Mouse (Mus musculus): ENCODE data around the gene C1ra.
"Not testable (repeated sequence)": the region's sequence is repeated elsewhere in the genome, so short reads cannot be mapped to it uniquely, and the experiment has no call there.

Gene C1ra

DNA sequence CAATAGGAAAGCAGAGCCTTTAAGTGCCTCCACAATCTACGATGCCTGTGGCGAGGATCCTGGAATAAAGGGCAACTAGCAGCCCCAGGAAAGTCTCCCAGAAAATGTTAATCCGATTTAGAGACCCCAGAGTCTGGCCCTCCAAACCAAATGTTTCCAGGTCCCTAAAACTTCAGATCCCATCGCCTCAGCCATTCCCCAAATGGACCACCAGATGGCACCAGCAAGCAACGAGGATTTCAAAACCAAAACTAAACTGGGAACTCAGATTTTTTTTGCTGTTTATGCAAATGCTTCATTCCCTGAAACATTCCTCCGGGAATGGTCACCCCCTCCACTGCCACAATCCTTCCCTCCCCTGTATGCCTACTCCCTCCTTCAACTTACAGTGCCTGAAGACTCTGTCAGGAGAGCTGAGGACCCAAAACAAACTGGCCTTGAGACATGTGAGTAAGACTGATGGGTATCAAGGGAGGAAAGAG, at the start of gene C1ra:
Gene C1ra (plus strand): TSS at position 51 of the 482 bp plus-strand sequence.
- DNase-seq (ENCODE audit: low spot score in 2 of 2) = peak; percentile 50 to 64

DNA sequence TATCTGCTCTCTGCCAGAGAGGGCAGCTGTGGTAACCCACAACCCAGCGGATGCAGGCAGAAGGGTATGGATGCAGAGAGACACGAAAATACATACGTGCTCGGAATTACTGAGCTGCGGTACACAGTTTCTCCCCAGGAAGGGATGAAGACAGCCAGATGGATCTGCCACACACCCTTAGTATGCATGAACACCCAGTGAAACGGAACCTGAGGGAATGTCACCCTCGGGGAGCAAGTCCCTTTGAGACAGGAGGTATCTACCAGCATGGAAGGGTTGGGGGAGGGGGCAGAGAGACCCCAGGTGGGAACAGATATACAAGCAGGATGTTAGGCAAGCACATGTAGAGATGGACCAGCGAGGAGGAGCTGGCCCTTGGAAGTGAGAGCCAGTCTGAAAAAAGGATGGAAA, 48.3 kb upstream of the C1ra start:
- no peak for DNase-seq (ENCODE audit: low spot score in 2 of 2)

DNA sequence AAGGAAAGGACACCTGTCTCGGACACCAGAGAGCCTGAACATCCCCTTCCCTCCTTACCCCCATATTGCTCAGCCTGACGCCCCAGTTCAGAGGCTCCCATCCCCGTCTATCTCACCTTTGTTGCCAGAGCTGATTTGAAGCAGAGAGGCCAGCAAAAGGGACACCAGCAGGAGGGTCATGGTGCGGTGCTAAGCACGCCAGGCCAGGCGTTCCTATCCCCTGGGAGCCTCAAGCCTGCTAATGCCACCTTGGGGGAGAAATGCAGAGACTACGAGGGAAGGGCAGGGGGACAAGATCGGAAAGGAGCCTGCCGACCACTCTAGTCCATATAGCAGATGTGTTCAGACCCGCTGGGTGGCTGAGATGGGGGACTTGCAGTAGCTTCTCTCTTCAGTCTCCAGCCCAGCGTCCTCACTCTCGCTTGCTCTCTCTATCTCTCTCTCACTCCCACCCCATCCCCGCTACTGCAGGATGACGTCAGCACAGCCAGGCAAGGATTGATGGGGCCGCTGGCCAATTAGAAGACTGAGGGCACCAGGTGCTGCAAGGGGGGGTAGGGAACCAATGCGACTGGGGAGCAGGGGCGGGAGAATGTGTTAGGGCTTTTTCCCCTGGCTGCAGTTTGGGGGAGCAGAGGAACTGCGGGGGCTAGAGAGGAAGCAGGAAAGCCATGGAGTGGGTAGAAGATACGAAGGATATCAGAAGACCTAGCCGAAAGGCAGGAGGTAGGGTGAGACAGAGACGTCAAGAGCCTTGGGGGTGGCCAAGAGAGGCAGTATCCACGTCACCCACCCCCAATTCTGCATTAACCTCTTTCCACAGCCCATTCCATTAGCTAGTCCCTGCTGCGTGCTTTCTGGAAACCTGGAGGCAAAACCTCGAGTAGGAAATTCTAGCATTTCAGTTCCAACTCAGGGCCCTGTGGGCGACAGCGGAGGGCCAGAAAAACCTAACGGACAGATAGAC, 47.6 kb upstream of the C1ra start, which contains the start of gene Clstn3:
Gene Clstn3 (minus strand): TSS at position 490 of the 967 bp plus-strand sequence.
- peak; percentile 34 to 48 for DNase-seq (ENCODE audit: low spot score in 2 of 2)

DNA sequence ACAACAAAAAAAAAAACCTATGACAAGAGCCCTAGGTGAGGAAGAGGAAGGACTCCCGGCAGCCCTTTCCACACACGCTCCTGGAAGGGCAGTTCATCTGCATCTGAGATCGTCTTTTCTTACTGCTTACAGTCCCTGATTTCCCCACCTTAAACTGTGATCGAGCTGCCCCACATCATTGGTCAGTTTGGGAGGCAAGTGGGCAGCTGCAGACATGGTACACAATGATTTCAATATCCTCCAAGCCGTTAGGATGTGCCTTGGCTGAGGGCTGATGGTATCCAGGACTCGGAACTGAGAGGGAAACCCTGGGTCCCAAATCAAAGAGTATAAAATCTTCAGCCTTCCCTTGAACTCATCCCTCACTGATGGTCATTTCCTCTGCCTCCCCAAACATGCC, 46.9 kb upstream of the C1ra start:
- no peak for DNase-seq (ENCODE audit: low spot score in 2 of 2)

DNA sequence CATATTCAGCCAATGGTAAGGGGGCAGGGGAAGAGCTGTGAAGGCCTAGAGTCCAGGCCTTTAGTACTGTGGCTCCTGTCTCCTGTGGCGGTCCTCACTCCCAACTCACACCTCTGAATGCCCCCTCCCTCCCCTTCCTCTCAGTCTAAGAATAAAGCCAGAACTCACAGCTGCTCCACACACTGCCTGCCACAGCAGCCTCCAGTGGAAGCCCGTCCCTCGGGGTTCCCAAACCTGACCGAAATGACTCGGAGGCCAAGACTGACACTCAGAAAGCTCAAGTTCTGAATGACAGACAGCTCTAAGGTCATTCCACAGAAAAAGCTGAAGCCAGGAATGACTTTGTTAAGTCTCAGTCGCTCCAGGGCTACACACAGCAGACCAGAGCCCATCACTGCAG, 46.5 kb upstream of the C1ra start:
- no peak for DNase-seq (ENCODE audit: low spot score in 2 of 2)

DNA sequence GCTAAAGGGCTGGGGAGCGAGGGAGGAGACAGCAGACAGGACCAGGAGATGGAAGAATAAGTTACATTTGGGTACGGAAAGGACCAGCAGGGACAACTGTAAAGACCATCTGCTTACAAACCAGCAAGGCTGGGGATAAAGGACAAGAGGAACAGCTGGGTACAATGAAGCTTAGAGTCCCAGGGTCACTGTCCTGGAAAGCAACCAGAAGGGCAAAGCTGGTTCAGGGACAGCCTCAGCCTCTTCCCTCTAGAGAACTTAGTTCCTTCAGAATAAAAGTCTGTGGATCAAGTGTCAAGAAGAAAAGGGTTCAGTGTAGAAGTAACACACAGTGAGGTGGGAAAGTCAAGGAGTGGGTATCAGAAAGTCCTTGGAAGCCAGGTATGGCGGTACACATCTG, 41.1 kb upstream of the C1ra start:
- no peak for DNase-seq (ENCODE audit: low spot score in 2 of 2)

DNA sequence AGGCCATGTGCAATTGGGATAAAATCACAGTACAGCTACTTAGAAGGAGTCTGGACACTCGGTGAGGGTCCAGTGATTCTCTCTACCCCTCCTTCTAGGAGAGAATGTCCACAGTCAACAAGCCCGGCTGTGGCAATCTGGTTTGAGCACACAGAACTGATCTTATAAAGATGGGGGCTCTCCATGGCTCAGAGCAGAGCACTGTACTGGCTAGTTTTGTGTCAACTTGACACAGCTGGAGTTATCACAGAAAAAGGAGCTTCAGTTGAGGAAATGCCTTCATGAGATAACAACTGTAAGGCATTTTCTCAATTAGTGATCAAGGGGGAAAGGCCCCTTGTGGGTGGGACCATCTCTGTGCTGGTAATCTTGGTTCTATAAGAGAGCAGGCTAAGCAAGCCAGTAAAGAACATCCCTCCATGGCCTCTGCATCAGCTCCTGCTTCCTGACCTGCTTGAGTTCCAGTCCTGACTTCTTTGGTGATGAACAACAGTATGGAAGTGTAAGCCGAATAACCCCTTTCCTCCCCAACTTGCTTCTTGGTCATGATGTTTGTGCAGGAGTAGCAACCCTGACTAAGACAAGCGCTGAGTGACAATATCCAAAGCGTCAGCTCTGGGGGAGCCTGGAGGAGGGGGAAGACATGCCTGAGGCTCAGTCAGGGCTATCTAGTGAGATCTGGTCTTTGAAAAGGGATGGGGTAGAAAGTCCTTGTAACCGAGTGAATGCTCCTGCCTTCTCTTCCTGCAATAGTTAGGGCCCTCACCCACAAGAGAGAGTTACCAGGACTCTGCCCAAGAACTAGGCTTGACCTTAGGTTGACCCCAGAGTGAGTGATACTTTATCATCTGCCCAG, 40.2 kb upstream of the C1ra start:
- not testable (repeated sequence) for DNase-seq (ENCODE audit: low spot score in 2 of 2)

DNA sequence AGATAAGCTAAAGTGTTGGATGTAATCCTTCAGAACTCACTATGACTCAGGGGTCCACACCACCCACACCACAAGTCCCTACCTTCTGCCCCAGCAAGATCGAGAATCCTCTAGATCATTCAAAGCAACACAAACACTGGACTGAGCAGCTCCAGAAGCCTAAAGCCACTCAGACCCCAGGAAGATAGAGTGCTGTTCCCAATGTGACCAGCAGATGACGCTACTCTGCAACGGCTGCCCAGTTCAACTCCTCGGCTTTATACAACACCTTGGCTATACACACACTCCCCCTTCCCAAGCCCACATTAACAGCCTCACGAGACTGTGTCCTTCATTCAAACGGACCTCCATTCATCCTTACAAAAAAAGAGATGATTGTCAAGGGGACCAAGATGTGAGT, 39.4 kb upstream of the C1ra start:
- no peak for DNase-seq (ENCODE audit: low spot score in 2 of 2)

DNA sequence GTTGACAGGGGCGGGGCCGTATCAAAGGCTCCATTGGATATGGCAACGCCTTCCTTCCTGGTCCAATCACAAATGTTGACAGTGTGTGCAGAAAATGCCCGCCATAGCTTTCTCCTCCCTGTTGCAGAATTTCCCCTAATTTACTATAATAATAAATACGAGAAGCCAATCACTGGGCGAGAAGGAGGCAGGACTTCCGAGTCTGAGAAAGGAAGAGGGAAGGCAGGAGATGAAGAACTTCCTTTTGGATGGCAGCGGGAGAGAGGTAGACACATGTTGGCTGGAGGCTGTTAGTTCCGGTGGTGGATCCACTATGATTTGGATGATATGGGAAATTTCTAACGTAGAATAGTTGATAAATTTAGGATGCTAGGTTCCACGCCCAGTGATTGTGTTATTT, 37.6 kb upstream of the C1ra start:
- DNase-seq (ENCODE audit: low spot score in 2 of 2) = no peak

DNA sequence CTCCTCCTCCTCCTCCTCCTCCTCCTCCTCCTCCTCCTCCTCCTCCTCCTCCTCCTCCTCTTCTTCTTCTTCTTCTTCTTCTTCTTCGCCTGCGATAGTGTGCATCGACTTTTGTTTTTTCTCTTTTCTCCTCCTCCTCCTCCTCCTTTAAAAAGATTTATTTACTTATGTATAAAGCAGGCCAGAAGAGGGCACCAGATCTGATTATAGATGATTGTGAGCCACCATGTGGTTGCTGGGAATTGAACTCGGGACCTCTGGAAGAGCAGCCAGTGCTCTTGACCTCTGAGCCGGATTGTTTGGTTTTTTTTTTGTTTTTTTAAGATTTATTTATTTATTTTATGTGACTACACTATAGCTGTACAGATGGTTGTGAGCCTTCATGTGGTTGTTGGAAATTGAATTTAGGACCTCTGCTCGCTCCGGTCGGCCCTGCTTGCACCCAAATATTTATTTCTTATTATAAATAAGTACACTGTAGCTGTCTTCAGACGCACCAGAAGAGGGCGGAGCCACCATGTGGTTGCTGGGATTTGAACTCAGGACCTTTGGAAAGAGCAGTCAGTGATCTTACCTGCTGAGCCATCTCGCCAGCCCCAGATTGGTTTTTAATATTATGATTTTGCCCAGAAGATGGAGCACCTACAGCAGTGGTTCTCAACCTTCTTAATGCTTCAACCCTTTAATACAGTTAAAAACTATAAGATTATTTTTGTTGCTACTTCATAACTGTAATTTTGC, 36.7 kb upstream of the C1ra start:
- DNase-seq (ENCODE audit: low spot score in 2 of 2) = not testable (repeated sequence)

DNA sequence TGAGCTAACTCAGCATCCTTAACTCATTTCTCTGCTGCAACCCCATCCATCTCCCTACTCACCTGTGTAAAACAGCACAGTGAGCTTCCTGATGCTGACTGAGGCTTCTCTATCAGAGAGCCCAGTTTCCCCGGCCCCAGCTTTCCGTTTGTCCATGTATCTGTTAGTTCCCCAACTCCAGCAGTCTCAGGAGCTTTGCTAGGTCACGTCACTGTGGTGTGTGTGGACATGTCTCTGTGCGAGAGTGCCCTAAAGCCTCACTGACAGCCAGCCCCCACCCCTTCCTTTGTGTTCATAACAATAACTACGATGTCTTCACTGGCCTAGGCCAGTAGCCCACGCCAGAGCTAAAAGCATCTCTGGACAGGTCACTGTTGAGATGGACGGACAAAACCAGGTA, 36.0 kb upstream of the C1ra start:
- DNase-seq (ENCODE audit: low spot score in 2 of 2) = no peak

DNA sequence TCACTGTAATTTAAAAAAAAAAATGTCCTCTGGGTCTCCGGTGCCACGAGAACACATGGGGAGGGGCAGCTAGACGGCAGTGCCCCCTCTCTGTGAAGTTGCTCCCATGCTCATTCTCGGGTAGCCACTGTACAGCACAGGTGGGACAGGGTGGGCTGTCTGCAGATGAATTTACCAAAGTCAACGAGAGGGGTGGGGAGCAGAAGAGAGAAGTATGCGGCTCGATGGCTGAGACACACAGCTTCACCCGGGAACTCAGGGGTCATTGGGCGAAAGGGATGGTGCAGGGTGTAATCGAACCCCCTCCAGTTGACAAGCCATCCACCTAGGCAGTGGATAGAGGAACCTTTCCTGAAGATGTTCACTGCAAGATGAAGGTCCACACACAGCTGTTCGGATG, 35.4 kb upstream of the C1ra start:
- DNase-seq (ENCODE audit: low spot score in 2 of 2) = no peak

DNA sequence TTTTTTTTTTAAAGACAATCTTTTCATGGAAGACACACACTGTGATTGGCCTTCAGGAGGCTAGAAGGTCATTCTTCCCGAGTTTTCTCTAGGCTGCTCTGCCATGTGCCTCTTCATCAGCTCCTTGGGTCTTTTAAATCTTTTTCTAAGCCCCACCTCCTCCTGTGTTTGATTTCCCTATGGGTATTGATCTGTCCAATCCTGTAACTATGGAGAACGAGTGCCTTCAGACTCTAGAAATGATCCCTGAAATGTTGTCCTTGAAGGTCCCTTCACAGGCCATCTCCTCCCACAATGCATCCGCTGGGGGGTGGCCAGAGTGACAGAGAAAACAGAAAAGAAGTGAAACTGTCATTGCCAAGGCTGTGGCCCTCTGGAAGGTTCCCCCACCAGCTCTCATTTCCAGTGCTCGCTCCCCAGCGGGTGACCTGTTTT, 35.0 kb upstream of the C1ra start:
- DNase-seq (ENCODE audit: low spot score in 2 of 2) = no peak

DNA sequence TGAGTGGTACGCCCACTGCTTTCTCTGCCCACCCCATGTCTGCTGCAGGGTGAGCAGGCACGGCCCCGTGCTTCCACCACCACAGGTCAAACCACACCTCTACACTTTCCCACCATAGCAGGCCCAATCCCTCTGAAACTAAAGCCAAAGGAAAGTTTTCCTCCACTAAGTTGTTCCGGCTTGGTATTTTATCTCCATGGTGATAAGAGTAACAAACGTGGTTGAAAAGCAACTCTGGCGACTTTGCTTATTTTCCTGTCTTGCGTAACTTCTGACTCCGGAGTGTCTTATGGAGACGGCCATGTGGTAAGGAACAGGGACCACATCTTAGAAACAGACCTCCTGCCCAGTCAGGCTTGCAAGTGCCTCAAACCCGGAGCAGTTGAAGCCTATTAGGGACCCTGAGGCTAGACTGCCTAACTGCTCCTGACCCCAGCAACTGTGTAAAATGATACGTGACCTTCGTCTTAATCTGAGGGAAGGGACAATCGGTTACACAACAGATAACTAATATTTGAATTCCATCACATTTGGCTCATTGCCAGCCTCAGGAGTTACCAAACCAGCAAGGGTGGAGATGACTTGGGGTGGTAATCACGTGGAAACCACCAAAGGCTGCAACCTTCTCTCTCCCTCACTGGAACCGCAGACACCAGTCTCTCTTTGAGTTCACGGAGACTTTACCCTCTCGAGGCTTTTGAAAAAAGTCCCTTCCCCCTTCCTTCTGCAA, 34.1 kb upstream of the C1ra start:
- peak; percentile 35 to 58 for DNase-seq (ENCODE audit: low spot score in 2 of 2)

DNA sequence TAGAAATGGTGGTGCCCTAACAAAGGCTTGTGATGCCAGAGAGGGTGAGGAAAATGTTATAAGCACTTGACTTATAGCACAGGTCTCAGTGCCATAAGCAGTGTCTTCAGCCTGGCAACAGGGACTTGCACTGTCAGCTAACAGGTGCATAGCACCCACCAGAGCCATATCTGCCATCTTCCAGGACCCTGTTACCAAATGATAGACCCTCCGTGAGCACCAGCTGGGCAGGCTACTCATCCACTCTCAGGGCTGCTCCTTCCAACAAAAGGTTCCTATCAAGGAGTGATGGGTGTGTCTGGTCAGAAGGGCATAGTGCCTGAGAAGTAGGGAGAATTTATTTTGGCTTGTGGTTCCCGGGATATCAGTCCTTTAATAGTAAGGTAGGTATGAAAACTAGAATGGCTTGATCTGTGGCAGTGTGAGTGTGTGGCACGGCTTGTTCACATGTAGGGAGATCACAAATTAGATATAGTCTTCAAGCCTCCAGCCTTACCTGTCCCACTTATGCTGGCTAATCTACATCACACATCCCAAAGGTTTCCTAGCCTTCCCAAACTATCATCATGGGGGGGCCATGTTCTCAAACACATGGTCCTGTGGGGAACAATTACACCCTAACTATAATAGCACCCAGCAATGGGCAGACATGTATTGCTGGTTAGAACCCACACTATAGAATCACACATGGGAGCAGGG, 33.2 kb upstream of the C1ra start:
- DNase-seq (ENCODE audit: low spot score in 2 of 2) = no peak

DNA sequence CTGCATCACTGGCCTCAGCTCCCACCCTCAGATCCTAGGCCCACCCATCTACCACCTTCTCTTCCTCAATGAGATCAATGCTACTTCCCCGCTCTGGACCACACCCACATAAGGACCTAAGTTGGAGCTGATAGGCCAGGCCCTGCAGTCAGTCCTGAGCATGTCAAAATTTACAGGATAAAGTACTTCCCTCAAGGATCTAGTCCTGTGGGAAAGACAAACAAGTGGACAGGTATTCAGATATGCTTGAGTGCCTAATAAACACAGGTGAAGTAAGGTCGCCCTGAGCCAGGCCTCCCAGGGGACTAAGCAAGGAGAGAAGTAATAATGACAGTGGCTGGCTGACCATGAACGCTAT, 32.7 kb upstream of the C1ra start:
- no peak for DNase-seq (ENCODE audit: low spot score in 2 of 2)

DNA sequence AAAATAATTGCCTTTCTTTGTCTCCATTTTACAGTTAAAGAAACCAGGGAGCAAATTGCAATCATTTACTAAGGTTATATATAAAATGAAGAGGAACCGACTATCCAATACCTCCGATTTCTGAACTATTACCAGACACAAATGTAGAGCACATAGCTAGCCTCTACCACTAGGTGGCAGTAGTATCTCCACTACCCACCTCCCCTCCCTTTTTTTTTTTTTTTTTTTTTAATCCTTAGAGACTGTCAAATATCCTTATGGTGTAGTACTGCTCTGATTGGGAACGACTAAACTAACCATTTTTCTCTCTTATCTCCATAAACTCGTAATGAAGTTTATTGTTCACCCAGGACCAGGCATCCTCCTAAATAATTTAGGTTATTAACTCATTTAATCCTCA, 31.9 kb upstream of the C1ra start:
- DNase-seq (ENCODE audit: low spot score in 2 of 2) = no peak

DNA sequence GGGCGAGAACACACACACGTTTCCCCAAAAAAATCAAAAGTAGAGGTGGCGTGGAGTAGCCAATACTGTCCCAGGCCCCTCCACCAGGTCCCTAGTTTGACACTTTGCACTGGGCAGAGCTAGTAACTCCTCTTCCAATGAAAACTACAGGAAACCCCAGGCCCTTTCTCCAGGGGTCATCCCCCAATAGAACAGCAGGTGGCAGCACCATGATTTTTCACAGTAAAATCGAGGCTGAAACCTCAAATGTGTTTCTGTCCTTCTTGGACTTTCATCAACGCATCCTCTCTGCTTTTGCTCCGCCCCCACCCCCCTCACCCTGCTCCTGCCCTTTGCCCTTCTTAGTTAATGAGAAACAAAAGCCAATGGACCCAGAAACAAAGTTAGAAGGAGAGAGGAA, 30.6 kb upstream of the C1ra start:
- DNase-seq (ENCODE audit: low spot score in 2 of 2) = peak in 1 of 2 experiments; percentile 50

DNA sequence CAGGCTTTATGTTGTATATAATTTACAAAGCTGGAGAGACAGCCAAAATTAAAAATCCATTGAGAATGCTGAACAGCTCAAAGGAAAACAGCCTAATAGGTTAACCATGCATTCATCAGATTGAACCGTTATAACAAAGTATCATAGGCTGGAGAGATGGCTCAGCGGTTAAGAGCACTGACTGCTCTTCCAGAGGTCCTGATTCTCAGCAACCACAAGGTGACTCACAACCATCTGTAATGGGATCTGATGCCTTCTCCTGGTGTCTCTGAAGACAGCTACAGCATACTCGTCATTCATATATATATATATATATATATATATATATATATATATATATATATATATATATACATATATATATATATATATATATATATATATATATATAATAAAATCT, 28.4 kb upstream of the C1ra start:
- not testable (repeated sequence) for DNase-seq (ENCODE audit: low spot score in 2 of 2)

DNA sequence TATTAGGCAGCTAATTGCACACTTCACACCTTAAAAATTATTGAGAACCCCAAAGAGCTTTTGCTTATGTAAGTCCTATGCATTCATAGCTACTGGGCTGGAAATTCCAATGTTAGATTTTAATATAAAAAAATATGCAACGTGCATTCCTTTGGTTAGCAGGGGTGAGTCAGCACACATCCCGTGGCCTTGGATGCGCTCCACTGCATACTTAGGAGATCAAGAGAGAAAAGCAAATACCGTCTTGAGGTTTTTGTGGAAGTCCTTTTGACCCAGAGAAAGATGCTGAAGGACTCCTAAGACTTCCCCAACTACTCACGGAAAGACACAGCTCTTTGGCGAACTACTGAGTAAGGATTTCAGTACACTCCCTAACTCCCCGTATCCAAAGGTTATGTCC, 27.4 kb upstream of the C1ra start:
- DNase-seq (ENCODE audit: low spot score in 2 of 2) = no peak
